Comparison of ENCODE assay signal across 8 mouse cellular contexts in genomic region chr1:53053087-53054022, GRCm38 (mm10). TPM values are rescaled to one million over a fixed set of nuclear protein-coding genes. Genes with fewer than 3 reads are reported as not detected.
DNase-seq lines count a peak whose midpoint lies in the region; ATAC-seq and TF ChIP-seq lines count a peak whose summit lies in the region.

No protein-coding gene starts in this region.

- TF ChIP-seq POLR2A in cerebellum, adult 2 months (IDR thresholded peaks at IDR 0.05; ENCODE audit: borderline replicate concordance, insufficient read depth, low read length) = no peak
- no peak for TF ChIP-seq POLR2A in lung, adult 2 months (IDR thresholded peaks at IDR 0.05; ENCODE audit: borderline replicate concordance, extremely low read depth, low read depth, low read length)

- H3K4me1 ChIP-seq in ES-E14 (ENCODE audit: control insufficient read depth in 2 of 2, insufficient read depth in 2 of 2, low read length in 2 of 2, poor library complexity in 1 of 2) = no peaks in the 10 kb centered on the region
- no peaks in the 10 kb centered on the region for H3K4me1 ChIP-seq in cerebellum, adult 2 months (ENCODE audit: control insufficient read depth, insufficient read depth, low read length)
- H3K4me1 ChIP-seq in lung, adult 2 months (ENCODE audit: control insufficient read depth, insufficient read depth, low read length) = no peaks in the 10 kb centered on the region

- TF ChIP-seq CTCF in cerebellum, adult 2 months (IDR thresholded peaks at IDR 0.05; ENCODE audit: borderline replicate concordance, insufficient read depth, low read depth, low read length) = peak; percentile 49; the same call in 1 of the 2 replicates
- 0 out of 2 replicates have a peak, but pooled peaks have one; percentile 3 for TF ChIP-seq CTCF in lung, adult 2 months (IDR thresholded peaks at IDR 0.05; ENCODE audit: insufficient read depth, low read length)

- ATAC-seq in frontal cortex, adult (ENCODE audit: low TSS enrichment) = peak; percentile 72
- no peak for ATAC-seq in erythroblast, adult 5-6 weeks (replicated peaks; ENCODE audit: low FRiP score, poor library complexity, severe bottlenecking)

- 48% methylated on average over 9 of the region's 9 CpGs for WGBS in cerebellum, adult 2 months
- WGBS in lung, adult 2 months = 46% methylated on average over 9 of the region's 9 CpGs

- no peaks in the 10 kb centered on the region for H3K9me3 ChIP-seq in ES-E14 (ENCODE audit: control insufficient read depth, insufficient read depth, low read depth, low read length)

- DNase-seq in 3T3-L1 (ENCODE audit: low read depth, low spot score) = peak; percentile 78
- peak; percentile 40 for DNase-seq in ES-E14 (ENCODE audit: low read depth, low spot score)
- peak; percentile 35 to 71 for DNase-seq in cerebellum, adult 2 months
- DNase-seq in kidney, postnatal 14 days = peak; percentile 61
- DNase-seq in lung, adult 2 months = peak; percentile 42
- peak; percentile 30 for DNase-seq in ovary, postnatal 36 days (ENCODE audit: low spot score)

- no peak overlapping the region for H3K4me3 ChIP-seq in ES-E14 (ENCODE audit: insufficient read depth in 1 of 2, low read depth in 1 of 2, low read length in 2 of 2, poor library complexity in 1 of 2, severe bottlenecking in 1 of 2)
- H3K4me3 ChIP-seq in cerebellum, adult 2 months (replicated peaks; ENCODE audit: insufficient read depth, low read depth, low read length) = no peak overlapping the region
- H3K4me3 ChIP-seq in lung, adult 2 months (replicated peaks; ENCODE audit: extremely low read depth, low read depth, low read length) = no peak overlapping the region

- in situ Hi-C loops in ES-E14 (cut with MboI; ENCODE audit: low sequenced_read_pairs in 2 of 2, unreplicated experiment in 2 of 2) = no loop called here

- H3K27me3 ChIP-seq in cerebellum, adult 2 months (ENCODE audit: control insufficient read depth, insufficient read depth, low read length) = no peaks in the 10 kb centered on the region

- no peak overlapping the region for H3K27ac ChIP-seq in ES-E14 (ENCODE audit: insufficient read depth, low read depth, low read length, poor library complexity, severe bottlenecking)
- H3K27ac ChIP-seq in cerebellum, adult 2 months (ENCODE audit: insufficient read depth, low read length) = no peak overlapping the region

- no peaks in the 10 kb centered on the region for H3K36me3 ChIP-seq in ES-E14 (ENCODE audit: control insufficient read depth, insufficient read depth, low read length, poor library complexity, severe bottlenecking)

- no peak overlapping the region for H3K9ac ChIP-seq in ES-E14 (ENCODE audit: insufficient read depth, low read depth, low read length, poor library complexity, severe bottlenecking)

TF ChIP-seq in ES-E14, 5 proteins besides CTCF, POLR2A, EP300 and RAD21:
- TF ChIP-seq CHD2 (IDR thresholded peaks at IDR 0.05; ENCODE audit: low read depth, low read length) = no peak
- TF ChIP-seq ZC3H11A (IDR thresholded peaks at IDR 0.05; ENCODE audit: borderline replicate concordance, low read depth, low read length) = peak; percentile 68; the same call in 1 of the 2 replicates

RNA-seq across cellular contexts. Expression of gene Mstn, which starts 8.1 kb away (rescaled TPM):
- total RNA-seq in ES-E14 (2012; rRNA removed) = not detected in 2 replicates
- polyA plus RNA-seq in cerebellum, adult 2 months (2012; rRNA removed) = 0.18 and 0.19 TPM in 2 replicates
- 0.25 TPM in 1 of 2 replicates, not detected in the other for polyA plus RNA-seq in lung, adult 2 months (2012; rRNA removed)
- not detected in 2 replicates for total RNA-seq in erythroblast, adult 5-6 weeks (2015; ENCODE audit: low replicate concordance)
- total RNA-seq in erythroblast, adult 5-6 weeks (2017; ENCODE audit: low replicate concordance) = not detected in 2 replicates

RNA-seq across cellular contexts. Expression of gene 1700019D03Rik, which starts 33.4 kb away (rescaled TPM):
- total RNA-seq in ES-E14 (2012; rRNA removed) = 65.8 and 105 TPM in 2 replicates
- 12.4 and 13.9 TPM in 2 replicates for polyA plus RNA-seq in cerebellum, adult 2 months (2012; rRNA removed)
- polyA plus RNA-seq in lung, adult 2 months (2012; rRNA removed) = 0.42 and 1.4 TPM in 2 replicates
- not detected in 2 replicates for total RNA-seq in erythroblast, adult 5-6 weeks (2015; ENCODE audit: low replicate concordance)
- 1.2 TPM in 1 of 2 replicates, not detected in the other for total RNA-seq in erythroblast, adult 5-6 weeks (2017; ENCODE audit: low replicate concordance)

Comparison
In these comparisons a context has a peak if more than half of its experiments do, and no peak if none do; other contexts are left out.
1. RNA of gene 1700019D03Rik, which starts 33.4 kb away (total RNA-seq): 65.8 to 105 TPM in ES-E14; 1.2 TPM in erythroblast, adult 5-6 weeks; every median in the first group is over 10 times any median in the second.
2. Peak in every context shown above with its lines, with median percentiles within 50 percentile points of each other: DNase-seq.